Mouse (Mus musculus) right cerebral cortex, postnatal 25 days (tissue): Measurements from ENCODE around the gene Tas2r108.

Experiments
- DNase-seq: peaks from one replicate; pipeline ENCODE4 v3.0.0; 2022

Gene Tas2r108

DNA sequence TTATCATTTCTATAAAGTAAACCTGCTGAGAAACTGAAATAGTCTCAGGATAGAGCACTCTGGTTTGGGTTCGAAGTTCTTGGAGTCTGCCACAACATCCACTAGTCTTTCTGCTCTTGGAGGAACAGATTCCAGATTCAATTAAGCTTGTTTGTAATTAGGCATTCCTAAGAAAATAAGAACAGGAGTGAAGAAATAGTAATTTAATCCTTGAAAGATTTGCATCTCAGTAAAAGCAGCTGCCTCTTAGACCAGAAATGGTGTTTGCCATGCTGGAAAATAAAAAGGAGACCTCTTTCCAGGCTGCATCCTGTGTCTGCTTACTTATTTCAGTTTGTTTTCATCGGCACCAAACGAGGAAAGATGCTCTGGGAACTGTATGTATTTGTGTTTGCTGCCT lies at the start of gene Tas2r108:
Tas2r108 (plus strand) TSS at position 301 of the 400 bp plus-strand sequence.
- DNase-seq = no peak

DNA sequence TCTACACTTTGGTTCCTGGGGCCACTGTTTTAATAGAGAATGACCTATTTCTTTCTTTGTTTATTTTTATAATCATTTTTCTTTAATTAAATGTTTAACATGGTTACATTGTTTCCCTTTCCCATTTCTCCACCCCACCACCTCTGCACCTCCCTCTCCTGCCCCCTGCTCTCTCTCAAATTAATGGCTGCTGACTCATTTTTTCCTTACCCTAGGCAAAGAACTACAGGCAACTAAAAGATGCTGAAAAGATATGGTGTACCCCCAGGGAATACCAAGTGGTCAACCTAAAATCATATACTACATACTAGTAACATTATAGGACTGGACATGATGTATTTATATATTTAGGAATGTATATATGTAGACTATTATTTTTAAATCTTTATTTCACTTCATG lies 44.7 kb upstream of the Tas2r108 start:
- no peak for DNase-seq

DNA sequence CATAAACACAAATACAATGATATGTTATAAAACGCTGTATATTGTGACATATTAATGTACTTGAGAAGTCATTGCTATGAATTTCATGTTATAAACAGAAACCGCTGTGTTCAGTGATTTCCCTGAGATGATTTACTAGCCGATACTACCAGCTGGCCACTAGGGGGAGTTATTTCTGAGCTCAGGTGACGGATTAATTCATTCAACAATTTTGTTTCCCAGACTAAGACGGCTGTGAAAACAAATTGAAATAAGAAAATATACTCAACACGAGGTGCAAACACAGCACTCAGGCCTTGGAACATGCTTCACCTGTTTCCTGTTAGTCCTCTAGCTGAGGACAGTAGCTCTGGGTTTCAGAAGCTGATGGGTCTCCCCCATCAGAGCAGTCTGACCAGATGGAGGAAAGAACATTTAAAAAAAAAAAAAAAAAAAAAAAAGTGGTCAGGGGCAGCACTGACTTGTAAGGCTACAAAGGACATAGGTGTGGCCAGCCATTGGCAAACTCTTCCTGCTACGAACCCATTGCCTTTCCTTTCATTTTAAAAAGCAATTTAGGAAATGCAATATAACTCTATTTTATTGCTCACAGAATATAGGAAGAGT lies 38.8 kb upstream of the Tas2r108 start:
- no peak for DNase-seq

DNA sequence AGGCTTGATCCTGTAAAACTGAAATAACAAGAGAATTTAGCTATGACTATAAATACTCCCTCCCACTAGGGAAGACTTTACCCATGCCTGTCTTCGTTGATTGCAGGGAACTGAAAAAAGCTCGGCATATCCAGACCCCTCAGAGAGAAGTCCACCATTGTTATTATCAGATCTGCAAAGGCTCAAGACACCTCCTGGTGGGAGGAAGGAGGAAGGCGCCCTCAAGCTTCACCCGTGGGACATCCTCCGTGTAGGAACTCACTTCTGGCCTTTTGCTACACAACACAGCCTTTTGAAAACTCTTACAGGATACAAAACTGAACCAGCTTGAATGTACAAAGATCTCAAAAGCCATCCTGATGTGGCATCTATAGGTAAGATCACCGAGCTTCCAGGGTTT lies 27.6 kb upstream of the Tas2r108 start:
- DNase-seq = no peak

DNA sequence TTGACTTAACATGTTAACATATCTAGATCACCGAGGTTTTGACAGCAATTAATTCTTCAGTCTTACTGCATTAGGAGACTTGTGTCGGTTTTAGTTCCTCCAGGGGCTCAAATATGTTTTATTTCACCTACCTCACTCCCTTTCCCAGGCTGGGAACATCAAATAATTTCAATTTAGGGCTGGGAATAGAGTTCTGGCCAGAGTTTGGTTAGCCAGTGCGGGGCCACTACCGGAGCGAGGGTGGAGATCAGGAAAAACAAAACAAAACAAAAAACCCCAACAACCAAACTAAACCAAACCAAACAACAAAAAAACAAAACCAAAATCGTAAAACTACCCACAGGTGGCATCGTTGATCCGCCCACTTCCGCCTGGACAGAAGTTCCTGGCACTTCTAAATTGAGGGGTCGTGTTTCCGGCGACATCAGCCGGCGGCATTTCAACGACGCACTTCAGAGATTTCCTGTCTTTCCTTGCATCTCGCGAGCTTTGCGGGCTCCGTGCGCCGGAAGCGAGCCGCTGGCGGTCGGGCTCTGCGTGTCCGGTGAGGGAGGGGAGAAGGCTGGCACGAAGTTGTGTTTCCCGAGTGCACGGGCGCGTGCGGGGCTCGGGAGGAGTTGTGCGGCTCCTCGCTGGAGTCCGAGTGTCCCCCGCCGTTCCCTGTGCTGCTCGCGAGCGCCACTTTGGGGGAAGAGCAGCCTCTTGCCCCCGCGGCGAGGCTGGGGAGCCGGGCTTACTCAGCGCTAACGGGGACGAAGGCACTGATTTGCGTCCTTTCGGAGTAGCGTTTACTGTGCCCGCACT lies 22.2 kb upstream of the Tas2r108 start, which contains the start of gene Ssbp1:
Ssbp1 (plus strand) TSS at position 437 of the 804 bp plus-strand sequence.
- DNase-seq = peak; percentile 91

DNA sequence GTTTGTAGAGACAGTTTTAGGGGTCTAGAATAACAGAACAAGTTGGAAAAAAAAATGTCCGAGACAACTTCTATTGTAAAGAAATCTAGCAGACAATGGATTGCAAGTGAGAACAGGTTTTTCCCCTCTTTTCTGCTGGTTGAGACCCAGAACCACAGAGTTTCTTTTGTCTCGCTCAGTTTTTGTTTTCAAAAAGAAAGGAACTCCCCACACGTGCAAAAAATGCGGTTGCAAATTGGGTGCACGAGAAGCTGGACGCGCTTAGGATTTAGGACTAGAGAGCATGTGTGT lies 21.7 kb upstream of the Tas2r108 start:
- no peak for DNase-seq

DNA sequence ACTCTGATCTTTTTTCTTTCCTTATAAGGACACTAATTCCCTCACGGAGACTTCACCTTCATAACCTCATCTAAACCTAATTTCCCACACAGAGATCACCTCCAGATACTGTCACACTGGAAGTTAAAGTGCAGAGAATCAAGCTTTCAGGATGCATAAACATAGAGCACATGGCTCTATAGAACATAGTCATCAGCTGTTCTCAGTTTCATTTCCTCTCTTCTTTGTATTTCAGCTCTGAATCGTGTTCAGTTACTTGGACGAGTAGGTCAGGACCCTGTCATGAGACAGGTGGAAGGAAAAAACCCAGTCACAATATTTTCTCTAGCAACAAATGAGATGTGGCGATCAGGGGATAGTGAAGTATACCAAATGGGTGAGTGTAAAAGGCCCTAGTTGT lies 17.2 kb upstream of the Tas2r108 start:
- no peak for DNase-seq

DNA sequence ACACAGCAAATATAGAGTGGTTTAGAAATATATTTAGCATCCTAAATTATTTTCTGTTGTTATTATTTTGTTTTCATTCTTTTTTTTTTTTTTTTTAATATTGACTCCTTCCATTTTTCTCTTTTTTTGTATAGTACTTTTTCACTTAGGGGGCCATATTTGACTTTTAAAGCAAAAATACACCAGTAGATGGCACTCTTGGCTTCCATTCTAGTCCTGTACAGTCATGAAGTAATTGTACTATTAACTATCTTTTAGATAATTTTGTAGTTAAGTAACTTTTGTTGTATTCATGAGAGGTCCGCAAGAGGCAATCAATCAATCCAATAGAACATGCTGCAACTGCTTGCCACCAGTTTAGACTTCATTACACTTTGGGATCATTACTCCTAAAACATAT lies 13.6 kb upstream of the Tas2r108 start:
- DNase-seq = no peak

DNA sequence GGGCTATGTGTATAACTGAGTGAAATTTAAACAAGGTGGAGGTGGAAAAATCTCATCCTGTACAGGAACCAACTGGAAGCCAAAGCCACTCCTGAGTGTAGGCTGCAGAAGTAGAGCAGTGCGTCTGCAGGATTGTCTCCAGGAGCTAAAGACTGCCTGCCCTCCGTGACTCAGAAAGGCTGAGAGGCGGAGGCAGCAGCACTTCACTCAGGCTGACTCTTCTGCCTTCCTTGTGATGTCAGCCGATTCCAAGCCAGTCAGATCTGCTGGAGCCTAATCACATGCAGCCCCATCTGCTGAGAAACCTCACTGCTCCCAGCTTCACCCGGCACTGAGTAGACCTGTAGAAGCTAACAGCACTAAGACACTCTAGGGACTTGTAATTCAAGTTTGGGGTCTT lies 11.0 kb upstream of the Tas2r108 start:
- DNase-seq = no peak

DNA sequence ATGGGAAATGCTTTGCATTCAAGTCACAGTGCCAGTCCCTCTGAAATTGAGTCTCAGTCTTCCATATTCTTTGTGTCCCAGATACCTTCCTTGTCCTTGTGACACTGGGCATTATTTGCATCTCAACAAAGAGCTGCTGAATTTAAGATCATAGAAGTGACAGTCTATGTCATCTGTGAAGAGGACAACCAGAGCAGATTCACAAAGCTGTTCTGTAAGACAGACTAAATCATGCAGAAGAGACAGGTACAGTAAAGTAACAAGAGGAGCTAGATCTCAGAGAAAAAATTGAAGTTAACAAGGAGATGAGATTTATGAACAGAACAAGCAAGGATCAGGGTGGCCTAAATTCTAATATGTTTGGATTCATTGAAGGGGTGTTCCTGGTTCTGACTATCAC lies 2.4 kb upstream of the Tas2r108 start, which contains the start of gene Tas2r137:
Tas2r137 (plus strand) TSS at position 301 of the 400 bp plus-strand sequence.
- DNase-seq = no peak

DNA sequence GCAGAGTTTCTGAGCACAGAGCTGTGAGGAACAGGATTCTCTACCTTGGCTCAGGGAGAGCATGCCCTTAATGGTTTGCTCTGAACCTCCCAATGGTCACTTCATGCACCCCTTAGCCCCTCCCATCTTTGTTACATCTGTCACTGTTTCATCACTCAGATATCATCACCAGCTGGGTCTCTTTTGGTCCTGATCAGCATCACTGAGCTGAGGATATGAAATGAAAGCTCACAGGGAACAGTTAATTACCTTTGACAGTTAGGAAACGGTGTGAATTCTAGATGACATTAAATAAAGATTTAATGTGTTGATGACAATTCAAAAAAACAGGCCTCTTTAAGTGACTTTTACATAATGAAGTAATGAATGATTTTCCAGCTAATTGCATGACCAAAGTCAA lies 26.1 kb downstream of the Tas2r108 start, which contains the start of gene Prss37:
Prss37 (minus strand) TSS at position 101 of the 400 bp plus-strand sequence.
- no peak for DNase-seq
